Mouse (Mus musculus): ENCODE results near the gene 1700022I11Rik. TPM values are rescaled to one million over a fixed set of nuclear protein-coding genes. Genes with fewer than 3 reads are reported as not detected.
A peak's percentile ranks its signal among the peaks of the same experiment; 100 is the strongest.

The 1700022I11Rik gene
- polyA plus RNA-seq, 1 experiment from 2014 or later, result 0.28 TPM

GRCm38 (mm10) chr4:42932229-42932969 is 37.0 kb upstream of the 1700022I11Rik start:
- Histone ChIP-seq H3K4me2 (ENCODE audit: low read depth, low read length) (no peak overlapping the region), H3K4me3 (ENCODE audit: low read depth, low read length) (no peak overlapping the region), H3K9ac (ENCODE audit: low read depth, low read length) (no peak overlapping the region), H3K27me3 (replicated peaks; ENCODE audit: control insufficient read depth, insufficient read depth, low read length) (peaks cover 11% of the 10 kb centered on the region; the same call in 1 of the 2 replicates), H3K9me3 (ENCODE audit: control insufficient read depth, low read length) (no peaks in the 10 kb centered on the region), H3K27ac (replicated peaks; ENCODE audit: low read depth, low read length) (no peak overlapping the region), H3K36me3 (ENCODE audit: control insufficient read depth, insufficient read depth, low read length) (no peaks in the 10 kb centered on the region), H3K4me1 (ENCODE audit: control insufficient read depth, insufficient read depth, low read length) (no peaks in the 10 kb centered on the region)
- WGBS, result 65% methylated on average over 8 of the region's 8 CpGs
- ATAC-seq (ENCODE audit: low read depth) (no peak), DNase-seq (ENCODE audit: low spot score) (no peak)

GRCm38 (mm10) chr4:42933630-42934029 is 35.8 kb upstream of the 1700022I11Rik start:
- H3K9me3 ChIP-seq (ENCODE audit: control insufficient read depth, low read length), result no peaks in the 10 kb centered on the region
- no peak overlapping the region for H3K27ac ChIP-seq (replicated peaks; ENCODE audit: low read depth, low read length)
- no peak overlapping the region for H3K4me3 ChIP-seq (ENCODE audit: low read depth, low read length)
- H3K4me1 ChIP-seq (ENCODE audit: control insufficient read depth, insufficient read depth, low read length), result no peaks in the 10 kb centered on the region
- peaks cover 11% of the 10 kb centered on the region for H3K27me3 ChIP-seq (replicated peaks; ENCODE audit: control insufficient read depth, insufficient read depth, low read length)
- DNase-seq (ENCODE audit: low spot score), result peak; percentile 56
- H3K9ac ChIP-seq (ENCODE audit: low read depth, low read length), result no peak overlapping the region
- peak overlapping the region; percentile 43 for H3K4me2 ChIP-seq (ENCODE audit: low read depth, low read length)
- ATAC-seq (ENCODE audit: low read depth), result 0 out of 2 replicates have a peak, but pooled peaks have one; percentile 72
- 6% methylated on average over 16 of the region's 22 CpGs for WGBS
- H3K36me3 ChIP-seq (ENCODE audit: control insufficient read depth, insufficient read depth, low read length), result no peaks in the 10 kb centered on the region

- H3K9ac ChIP-seq (ENCODE audit: low read depth, low read length), result no peak overlapping the region
- no peak for DNase-seq (ENCODE audit: low spot score)
- peaks cover 5% of the 10 kb centered on the region for H3K27me3 ChIP-seq (replicated peaks; ENCODE audit: control insufficient read depth, insufficient read depth, low read length)
- no peak overlapping the region for H3K4me3 ChIP-seq (ENCODE audit: low read depth, low read length)
- no peaks in the 10 kb centered on the region for H3K36me3 ChIP-seq (ENCODE audit: control insufficient read depth, insufficient read depth, low read length)
- no peak for ATAC-seq (ENCODE audit: low read depth)
- H3K27ac ChIP-seq (replicated peaks; ENCODE audit: low read depth, low read length), result no peak overlapping the region
- no peaks in the 10 kb centered on the region for H3K4me1 ChIP-seq (ENCODE audit: control insufficient read depth, insufficient read depth, low read length)
- WGBS, result 80% methylated on average over 7 of the region's 7 CpGs
- no peaks in the 10 kb centered on the region for H3K9me3 ChIP-seq (ENCODE audit: control insufficient read depth, low read length)
- no peak overlapping the region for H3K4me2 ChIP-seq (ENCODE audit: low read depth, low read length)
Measured at GRCm38 (mm10) chr4:42941396-42941795, 28.0 kb upstream of the 1700022I11Rik start.

- 68% methylated on average over 5 of the region's 5 CpGs for WGBS
- Histone ChIP-seq H3K27ac (replicated peaks; ENCODE audit: low read depth, low read length) (no peak overlapping the region), H3K4me3 (ENCODE audit: low read depth, low read length) (no peak overlapping the region), H3K9ac (ENCODE audit: low read depth, low read length) (no peak overlapping the region), H3K9me3 (ENCODE audit: control insufficient read depth, low read length) (no peaks in the 10 kb centered on the region), H3K27me3 (replicated peaks; ENCODE audit: control insufficient read depth, insufficient read depth, low read length) (peaks cover 5% of the 10 kb centered on the region; the same call in 1 of the 2 replicates), H3K4me2 (ENCODE audit: low read depth, low read length) (no peak overlapping the region), H3K4me1 (ENCODE audit: control insufficient read depth, insufficient read depth, low read length) (no peaks in the 10 kb centered on the region), H3K36me3 (ENCODE audit: control insufficient read depth, insufficient read depth, low read length) (no peaks in the 10 kb centered on the region)
- ATAC-seq (ENCODE audit: low read depth), result no peak
- DNase-seq (ENCODE audit: low spot score), result no peak
Measured at GRCm38 (mm10) chr4:42943341-42943740, 26.1 kb upstream of the 1700022I11Rik start.

- WGBS, result 88% methylated on average over 9 of the region's 9 CpGs
- no peak overlapping the region for H3K9ac ChIP-seq (ENCODE audit: low read depth, low read length)
- DNase-seq (ENCODE audit: low spot score) (no peak), ATAC-seq (ENCODE audit: low read depth) (no peak)
- no peaks in the 10 kb centered on the region for H3K9me3 ChIP-seq (ENCODE audit: control insufficient read depth, low read length)
- no peak overlapping the region for H3K4me2 ChIP-seq (ENCODE audit: low read depth, low read length)
- H3K4me1 ChIP-seq (ENCODE audit: control insufficient read depth, insufficient read depth, low read length), result 0 out of 2 replicates have a peak, but pooled peaks cover 7% of the 10 kb centered on the region
- no peak overlapping the region for H3K4me3 ChIP-seq (ENCODE audit: low read depth, low read length)
- H3K27me3 ChIP-seq (replicated peaks; ENCODE audit: control insufficient read depth, insufficient read depth, low read length), result 0 out of 2 replicates have a peak, but pooled peaks cover 5% of the 10 kb centered on the region
- H3K27ac ChIP-seq (replicated peaks; ENCODE audit: low read depth, low read length), result no peak overlapping the region
- no peaks in the 10 kb centered on the region for H3K36me3 ChIP-seq (ENCODE audit: control insufficient read depth, insufficient read depth, low read length)
Measured at GRCm38 (mm10) chr4:42944185-42944584, 25.2 kb upstream of the 1700022I11Rik start.

- Histone ChIP-seq H3K27ac (replicated peaks; ENCODE audit: low read depth, low read length) (no peak overlapping the region), H3K4me1 (ENCODE audit: control insufficient read depth, insufficient read depth, low read length) (0 out of 2 replicates have a peak, but pooled peaks cover 7% of the 10 kb centered on the region), H3K4me3 (ENCODE audit: low read depth, low read length) (no peak overlapping the region), H3K36me3 (ENCODE audit: control insufficient read depth, insufficient read depth, low read length) (no peaks in the 10 kb centered on the region), H3K27me3 (replicated peaks; ENCODE audit: control insufficient read depth, insufficient read depth, low read length) (0 out of 2 replicates have a peak, but pooled peaks cover 5% of the 10 kb centered on the region), H3K4me2 (ENCODE audit: low read depth, low read length) (no peak overlapping the region), H3K9me3 (ENCODE audit: control insufficient read depth, low read length) (no peaks in the 10 kb centered on the region), H3K9ac (ENCODE audit: low read depth, low read length) (no peak overlapping the region)
- ATAC-seq (ENCODE audit: low read depth) (no peak), DNase-seq (ENCODE audit: low spot score) (peak; percentile 46)
- WGBS, result 12% methylated on average over 6 of the region's 6 CpGs
Measured at GRCm38 (mm10) chr4:42945043-42945442, 24.4 kb upstream of the 1700022I11Rik start.

- H3K36me3 ChIP-seq (ENCODE audit: control insufficient read depth, insufficient read depth, low read length), result no peaks in the 10 kb centered on the region
- H3K9ac ChIP-seq (ENCODE audit: low read depth, low read length), result no peak overlapping the region
- WGBS, result 81% methylated on average over 3 of the region's 3 CpGs
- H3K4me1 ChIP-seq (ENCODE audit: control insufficient read depth, insufficient read depth, low read length), result peaks cover 10% of the 10 kb centered on the region
- H3K27ac ChIP-seq (replicated peaks; ENCODE audit: low read depth, low read length), result no peak overlapping the region
- no peak overlapping the region for H3K4me2 ChIP-seq (ENCODE audit: low read depth, low read length)
- H3K27me3 ChIP-seq (replicated peaks; ENCODE audit: control insufficient read depth, insufficient read depth, low read length), result 0 out of 2 replicates have a peak, but pooled peaks cover 5% of the 10 kb centered on the region
- no peak for ATAC-seq (ENCODE audit: low read depth)
- DNase-seq (ENCODE audit: low spot score), result no peak
- H3K9me3 ChIP-seq (ENCODE audit: control insufficient read depth, low read length), result no peaks in the 10 kb centered on the region
- no peak overlapping the region for H3K4me3 ChIP-seq (ENCODE audit: low read depth, low read length)
Measured at GRCm38 (mm10) chr4:42945445-42945844, 24.0 kb upstream of the 1700022I11Rik start.

GRCm38 (mm10) chr4:42945952-42946351 is 23.5 kb upstream of the 1700022I11Rik start:
- no peak for ATAC-seq (ENCODE audit: low read depth)
- Histone ChIP-seq H3K4me2 (ENCODE audit: low read depth, low read length) (no peak overlapping the region), H3K9me3 (ENCODE audit: control insufficient read depth, low read length) (no peaks in the 10 kb centered on the region), H3K9ac (ENCODE audit: low read depth, low read length) (no peak overlapping the region), H3K36me3 (ENCODE audit: control insufficient read depth, insufficient read depth, low read length) (no peaks in the 10 kb centered on the region), H3K4me3 (ENCODE audit: low read depth, low read length) (no peak overlapping the region), H3K27ac (replicated peaks; ENCODE audit: low read depth, low read length) (no peak overlapping the region), H3K27me3 (replicated peaks; ENCODE audit: control insufficient read depth, insufficient read depth, low read length) (0 out of 2 replicates have a peak, but pooled peaks cover 2% of the 10 kb centered on the region), H3K4me1 (ENCODE audit: control insufficient read depth, insufficient read depth, low read length) (peaks cover 15% of the 10 kb centered on the region)
- peak; percentile 62 for DNase-seq (ENCODE audit: low spot score)
- WGBS, result 10% methylated on average over 5 of the region's 5 CpGs
